Mouse (Mus musculus): ENCODE data around the gene Itgb3bp.

Gene Itgb3bp

DNA sequence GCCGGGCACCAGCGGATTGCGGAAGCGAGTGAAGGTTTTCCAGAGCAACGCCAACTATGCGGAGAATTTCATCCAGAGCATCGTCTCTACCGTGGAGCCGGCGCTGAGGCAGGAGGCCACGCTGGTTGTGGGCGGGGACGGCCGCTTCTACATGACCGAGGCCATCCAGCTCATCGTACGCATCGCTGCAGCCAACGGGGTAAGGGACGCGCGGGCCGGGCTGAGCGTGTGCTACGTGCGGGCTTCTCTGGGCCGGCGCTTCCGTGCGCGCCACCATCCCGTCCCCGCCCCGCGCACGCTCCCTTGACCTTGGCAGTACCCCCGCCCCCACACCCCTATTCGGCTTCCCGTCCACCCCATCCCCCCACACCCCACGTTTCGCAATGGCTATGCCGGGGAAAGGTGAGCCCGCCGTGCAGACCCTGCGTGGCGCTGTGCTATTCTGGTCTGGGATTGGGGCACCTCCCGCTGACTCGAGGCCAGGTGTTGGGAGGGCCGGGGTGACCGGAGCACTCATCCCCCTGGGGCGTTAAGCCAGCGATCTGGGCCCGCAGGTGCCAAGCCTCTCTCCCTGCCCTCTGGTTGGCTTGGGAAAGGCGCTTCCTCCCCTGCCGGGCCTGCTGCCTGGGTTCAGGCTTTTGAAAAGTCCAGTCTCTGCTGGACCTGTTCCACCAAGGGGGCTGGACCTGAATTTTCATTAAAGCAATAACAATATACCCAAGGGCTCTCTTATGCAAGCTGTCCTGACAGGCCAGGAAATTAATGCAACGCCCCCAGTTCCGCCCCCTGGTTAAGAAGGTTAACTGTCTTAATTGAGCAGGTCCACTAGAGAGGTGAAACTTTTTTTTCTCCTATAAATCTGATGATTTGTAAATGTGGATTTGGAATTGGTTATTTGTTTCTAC lies at the start of gene Itgb3bp:
Itgb3bp (minus strand) TSS at position 201 of the 905 bp plus-strand sequence.
- DNase-seq (ENCODE audit: low spot score in 2 of 2): peak; percentile 83 to 85

DNA sequence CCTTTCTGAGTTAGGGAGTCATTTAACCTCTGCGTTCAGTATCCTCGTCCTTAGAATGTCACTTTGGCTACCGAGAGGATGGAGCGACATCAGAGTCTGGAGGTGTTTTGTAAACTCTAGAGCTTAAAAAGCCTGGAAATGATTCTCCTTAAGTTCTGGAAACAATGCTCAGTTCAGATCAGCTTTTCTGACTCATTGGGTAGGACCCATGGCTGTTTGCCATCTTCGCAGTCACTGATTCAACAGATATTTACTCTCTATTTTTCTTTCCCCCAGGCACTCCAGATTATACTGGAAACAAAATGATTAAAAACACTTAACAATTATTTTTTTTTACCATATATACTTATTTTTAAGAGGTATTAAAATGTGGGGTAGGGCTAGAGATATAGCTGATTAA lies 49.7 kb upstream of the Itgb3bp start:
- peak in 1 of 2 experiments; percentile 9 for DNase-seq (ENCODE audit: low spot score in 2 of 2)

DNA sequence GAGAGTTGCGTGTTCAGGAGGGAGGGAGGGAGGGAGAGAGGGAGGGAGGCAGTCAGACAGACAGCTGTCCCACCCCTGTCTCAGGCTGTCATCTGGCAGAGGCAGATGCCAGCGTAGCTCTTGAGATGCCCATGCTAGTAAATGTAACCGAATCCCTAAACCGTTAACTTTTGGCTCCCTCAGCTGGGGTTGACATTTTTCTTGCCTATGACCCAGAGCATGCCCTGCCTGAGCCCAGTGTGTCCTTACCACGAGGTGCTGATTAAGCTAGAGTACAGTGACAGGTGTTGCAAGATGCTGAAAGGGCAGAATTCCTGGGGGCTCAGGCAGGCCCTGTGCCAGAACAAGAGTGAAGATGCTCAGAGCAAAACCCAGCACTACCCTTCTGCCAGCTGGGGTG lies 44.8 kb upstream of the Itgb3bp start:
- peak in 1 of 2 experiments; percentile 13 for DNase-seq (ENCODE audit: low spot score in 2 of 2)

DNA sequence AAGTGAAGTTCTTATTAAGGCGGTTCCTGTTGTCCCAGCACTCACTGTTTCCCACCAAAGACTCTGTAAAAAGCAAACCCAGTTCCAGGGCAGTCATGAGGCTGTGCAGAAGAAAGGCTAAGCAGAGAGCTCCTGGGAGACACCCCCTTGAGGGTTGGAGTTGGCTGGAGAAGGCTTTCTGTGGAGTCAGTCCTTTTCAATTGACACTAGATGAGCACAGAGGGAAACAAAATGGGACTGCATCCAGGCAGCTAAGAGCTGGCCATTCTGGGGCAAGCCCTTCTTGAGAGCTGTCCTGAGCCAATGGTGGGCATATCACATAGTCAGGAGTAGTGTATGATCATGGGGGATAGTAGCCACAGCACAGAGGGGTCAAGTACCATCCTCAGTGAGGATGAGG lies 44.3 kb upstream of the Itgb3bp start:
- DNase-seq (ENCODE audit: low spot score in 2 of 2): peak in 1 of 2 experiments; percentile 17

GRCm38 (mm10) chr4:99972886-99973285 lies 43.3 kb upstream of the Itgb3bp start:
- DNase-seq (ENCODE audit: low spot score in 2 of 2): peak in 1 of 2 experiments; percentile 11

- peak in 1 of 2 experiments; percentile 49 for DNase-seq (ENCODE audit: low spot score in 2 of 2)
Observed at GRCm38 (mm10) chr4:99970097-99970496, 40.5 kb upstream of the Itgb3bp start.

GRCm38 (mm10) chr4:99969328-99969727 lies 39.7 kb upstream of the Itgb3bp start:
- peak in 1 of 2 experiments; percentile 38 for DNase-seq (ENCODE audit: low spot score in 2 of 2)

GRCm38 (mm10) chr4:99966555-99966954 lies 36.9 kb upstream of the Itgb3bp start:
- DNase-seq (ENCODE audit: low spot score in 2 of 2): no peak

DNA sequence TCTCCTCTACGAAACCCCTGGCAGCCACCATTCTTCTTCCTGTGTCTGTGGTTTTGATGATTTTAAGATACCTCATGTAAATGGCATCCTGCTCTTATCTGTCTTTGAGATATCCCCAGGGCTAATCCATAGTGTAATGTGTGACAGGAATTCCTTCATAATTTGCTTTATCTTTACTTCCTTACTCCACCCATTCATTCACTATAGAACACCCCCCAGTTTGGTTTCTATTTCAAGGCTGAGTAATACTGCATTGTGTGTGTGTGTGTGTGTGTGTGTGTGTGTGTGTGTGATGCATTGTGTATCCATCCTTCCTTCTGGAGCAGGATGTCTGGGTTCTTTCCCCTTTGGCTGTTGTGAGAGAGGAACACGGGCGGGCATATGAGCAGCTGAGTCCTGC lies 29.7 kb upstream of the Itgb3bp start:
- DNase-seq (ENCODE audit: low spot score in 2 of 2): no peak

GRCm38 (mm10) chr4:99958084-99958815 lies 28.6 kb upstream of the Itgb3bp start:
- no peak for DNase-seq (ENCODE audit: low spot score in 2 of 2)

DNA sequence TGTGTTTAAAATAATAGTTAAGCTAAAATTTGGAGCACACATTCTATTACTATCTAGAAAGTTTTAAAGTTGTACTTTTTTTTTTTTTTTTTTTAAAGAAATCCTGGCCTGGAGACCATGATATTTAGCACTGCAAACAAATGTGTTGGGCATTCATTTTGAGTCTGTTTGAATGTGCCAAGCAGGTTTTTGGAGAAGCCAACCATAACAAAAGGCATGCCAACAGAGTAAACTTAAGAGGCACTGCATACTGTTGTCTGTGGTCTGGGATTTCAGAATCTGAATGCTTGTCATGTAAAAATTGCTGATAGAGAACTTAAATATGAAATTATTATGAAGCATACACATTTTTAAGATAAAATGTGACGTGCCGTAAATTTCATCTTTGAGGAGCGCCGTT lies 27.6 kb upstream of the Itgb3bp start:
- DNase-seq (ENCODE audit: low spot score in 2 of 2): no peak

- DNase-seq (ENCODE audit: low spot score in 2 of 2): no peak
Observed at GRCm38 (mm10) chr4:99955396-99955795, 25.8 kb upstream of the Itgb3bp start.

DNA sequence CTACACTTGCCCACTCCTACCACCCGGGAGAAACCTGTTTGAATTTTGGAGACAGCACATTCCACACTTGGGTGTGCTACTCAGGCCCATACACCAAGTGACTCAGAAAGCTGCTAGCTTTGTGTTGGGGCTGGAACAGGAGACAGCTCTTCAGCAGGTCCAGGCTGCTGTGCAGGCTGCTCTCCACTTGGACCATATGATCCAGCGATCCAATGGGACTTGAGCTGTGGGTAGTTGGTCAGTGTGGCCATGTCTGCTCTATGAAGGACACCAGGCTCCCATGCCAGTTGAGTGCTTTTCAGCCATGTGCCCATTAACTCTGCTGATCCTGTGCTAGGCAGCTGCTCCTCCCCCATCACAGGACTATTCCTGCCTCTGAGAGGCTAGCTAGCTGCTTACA lies 24.3 kb upstream of the Itgb3bp start:
- DNase-seq (ENCODE audit: low spot score in 2 of 2): no peak

DNA sequence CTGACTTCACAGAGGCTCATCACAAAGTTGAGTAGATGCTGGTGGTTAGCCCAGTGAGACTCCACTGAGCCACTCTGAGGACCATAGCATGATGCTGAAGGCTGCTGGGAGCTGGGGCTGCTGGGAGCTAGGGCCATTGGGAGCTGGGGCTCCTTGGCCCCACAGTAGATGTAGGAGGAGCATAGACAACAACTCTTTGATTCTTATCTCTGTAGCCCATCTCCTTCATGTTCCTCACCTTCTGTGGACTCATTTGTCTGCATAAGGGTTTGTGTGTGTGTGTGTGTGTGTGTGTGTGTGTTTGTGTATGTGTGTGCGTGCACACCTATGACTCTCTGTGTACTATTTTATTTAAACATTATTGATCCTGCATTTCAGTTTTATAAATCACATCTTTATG lies 18.3 kb upstream of the Itgb3bp start:
- no peak for DNase-seq (ENCODE audit: low spot score in 2 of 2)

GRCm38 (mm10) chr4:99947192-99947591 lies 17.6 kb upstream of the Itgb3bp start:
- DNase-seq (ENCODE audit: low spot score in 2 of 2): no peak

DNA sequence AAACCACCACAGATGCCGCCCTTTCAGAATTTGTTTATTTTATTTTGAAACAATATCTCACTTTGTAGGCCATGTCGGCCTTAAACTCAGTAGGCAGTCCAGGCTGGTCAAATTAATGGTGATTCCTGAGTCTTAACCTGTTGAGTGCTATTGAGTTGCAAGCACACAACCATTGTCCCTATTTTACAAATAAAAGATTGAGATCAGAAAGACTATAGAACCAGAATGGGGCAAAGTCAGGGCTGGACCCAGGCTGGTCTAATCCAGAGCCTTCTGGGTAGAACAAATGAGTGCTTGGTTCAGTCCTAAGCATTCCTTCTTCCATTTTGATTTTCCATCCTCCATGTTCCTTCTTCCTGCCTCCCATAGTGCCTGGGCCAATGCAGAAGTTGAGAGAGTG lies 16.9 kb upstream of the Itgb3bp start:
- DNase-seq (ENCODE audit: low spot score in 2 of 2): no peak

- DNase-seq (ENCODE audit: low spot score in 2 of 2): no peak
Observed at GRCm38 (mm10) chr4:99945011-99945410, 15.4 kb upstream of the Itgb3bp start.

GRCm38 (mm10) chr4:99944606-99945005 lies 15.0 kb upstream of the Itgb3bp start:
- DNase-seq (ENCODE audit: low spot score in 2 of 2): no peak

- peak in 1 of 2 experiments; percentile 24 for DNase-seq (ENCODE audit: low spot score in 2 of 2)
Observed at GRCm38 (mm10) chr4:99941655-99942414, 12.2 kb upstream of the Itgb3bp start.

GRCm38 (mm10) chr4:99939711-99940505 lies 10.3 kb upstream of the Itgb3bp start:
- no peak for DNase-seq (ENCODE audit: low spot score in 2 of 2)

GRCm38 (mm10) chr4:99936278-99936677 lies 6.7 kb upstream of the Itgb3bp start:
- DNase-seq (ENCODE audit: low spot score in 2 of 2): no peak

Measured in right cerebral cortex, postnatal 10 days (tissue).